Mouse (Mus musculus): ENCODE data around the gene Zfp536.

GRCm38 (mm10) chr7:37564644-37565043 lies 208.8 kb downstream of the Zfp536 start:
- TF ChIP-seq CTCF (IDR thresholded peaks at IDR 0.05; ENCODE audit: extremely low read depth, insufficient read length, insufficient replicate concordance, low read depth, low read length) (no peak), POLR2A (IDR thresholded peaks at IDR 0.05; ENCODE audit: low read depth, low read length) (no peak)
